Mouse (Mus musculus) neural tube, embryonic 15.5 days (tissue): ENCODE data around the gene Ltbp2. TPM values are rescaled to one million over a fixed set of nuclear protein-coding genes. Genes with fewer than 3 reads are reported as not detected.

ENCODE experiments used
- ATAC-seq: fragments of 200-750 bp; cut with Nextera tagmentation; 2 replicates; pipeline ENCODE4 v1.8.0; 2017; ENCODE audit warnings: mild to moderate bottlenecking, moderate TSS enrichment, moderate library complexity; ENCODE audit not compliant: low FRiP score
- H3K27ac ChIP-seq: fragments of 300-500 bp; sonication (generic); replicated peaks from 2 replicates; pipeline ENCODE4 v1.5.1; 2015; ENCODE audit warnings: mild to moderate bottlenecking, inconsistent platforms
- H3K27me3 ChIP-seq: fragments of 300-500 bp; sonication (generic); replicated peaks from 2 replicates; pipeline ENCODE4 v1.6.1; 2015; ENCODE audit warnings: inconsistent platforms
- H3K36me3 ChIP-seq: fragments of 300-500 bp; sonication (generic); 2 replicates; pipeline ENCODE4 v1.6.1; 2015; ENCODE audit warnings: inconsistent platforms
- H3K4me1 ChIP-seq: fragments of 300-500 bp; sonication (generic); 2 replicates; pipeline ENCODE4 v1.6.1; 2015; ENCODE audit warnings: inconsistent platforms
- H3K4me2 ChIP-seq: fragments of 300-500 bp; sonication (generic); 2 replicates; pipeline ENCODE4 v1.6.1; 2015; ENCODE audit warnings: inconsistent platforms, mild to moderate bottlenecking, moderate library complexity
- H3K4me3 ChIP-seq: fragments of 300-500 bp; sonication (generic); replicated peaks from 2 replicates; pipeline ENCODE4 v1.5.1; 2015; ENCODE audit warnings: mild to moderate bottlenecking, inconsistent platforms
- H3K9ac ChIP-seq: fragments of 300-500 bp; sonication (generic); replicated peaks from 2 replicates; pipeline ENCODE4 v1.6.1; 2015; ENCODE audit warnings: mild to moderate bottlenecking, inconsistent platforms
- H3K9me3 ChIP-seq: fragments of 300-500 bp; sonication (generic); replicated peaks from 2 replicates; pipeline ENCODE4 v1.6.1; 2016; ENCODE audit warnings: inconsistent platforms
- WGBS: fragments of 180-500 bp; shearing (Covaris S2); methylation state at CpG from one replicate; pipeline ENCODE4 v1.1.7; 2015; ENCODE audit warnings: mixed read lengths; 5-methylcytosine and 5-hydroxymethylcytosine counted together
- polyA plus RNA-seq: library from polyadenylated mRNA; unstranded; fragments of >200 nt; fragmentation: Nextera tagmentation; extraction: Ambion mirVana; gene quantifications from 2 replicates; pipeline ENCODE4 v1.2.1, GENCODE M21; 2015

Ltbp2 gene
- polyA plus RNA-seq, 1 experiment from 2014 or later: 0.22 TPM

GRCm38 (mm10) chr12:84811510-84811909, 64.8 kb downstream of the Ltbp2 start:
- no peak overlapping the region for H3K4me2 ChIP-seq
- H3K27ac ChIP-seq: no peak overlapping the region
- H3K9me3 ChIP-seq: no peaks in the 10 kb centered on the region
- H3K27me3 ChIP-seq: no peaks in the 10 kb centered on the region
- no peak for ATAC-seq
- no peaks in the 10 kb centered on the region for H3K36me3 ChIP-seq
- H3K9ac ChIP-seq: no peak overlapping the region
- H3K4me1 ChIP-seq: no peaks in the 10 kb centered on the region
- 55% methylated on average over 4 of the region's 4 CpGs for WGBS
- H3K4me3 ChIP-seq: no peak overlapping the region

- Histone ChIP-seq H3K4me3 (no peak overlapping the region), H3K36me3 (no peaks in the 10 kb centered on the region), H3K4me1 (no peaks in the 10 kb centered on the region), H3K9ac (no peak overlapping the region), H3K9me3 (no peaks in the 10 kb centered on the region), H3K4me2 (no peak overlapping the region), H3K27ac (no peak overlapping the region), H3K27me3 (no peaks in the 10 kb centered on the region)
- ATAC-seq: no peak
- WGBS: 62% methylated on average over 1 of the region's 1 CpGs
Measured at GRCm38 (mm10) chr12:84810810-84811209, 65.5 kb downstream of the Ltbp2 start.

- no peaks in the 10 kb centered on the region for H3K27me3 ChIP-seq
- H3K4me1 ChIP-seq: no peaks in the 10 kb centered on the region
- H3K36me3 ChIP-seq: no peaks in the 10 kb centered on the region
- no peak for ATAC-seq
- no peak overlapping the region for H3K4me2 ChIP-seq
- H3K27ac ChIP-seq: no peak overlapping the region
- no peaks in the 10 kb centered on the region for H3K9me3 ChIP-seq
- no peak overlapping the region for H3K9ac ChIP-seq
- no peak overlapping the region for H3K4me3 ChIP-seq
- 85% methylated on average over 6 of the region's 6 CpGs for WGBS
Measured at GRCm38 (mm10) chr12:84809033-84809432, 67.3 kb downstream of the Ltbp2 start.

- no peak for ATAC-seq
- WGBS: 79% methylated on average over 13 of the region's 13 CpGs
- H3K27me3 ChIP-seq: no peaks in the 10 kb centered on the region
Measured at GRCm38 (mm10) chr12:84807351-84807750, 69.0 kb downstream of the Ltbp2 start.

GRCm38 (mm10) chr12:84806726-84807125, 69.6 kb downstream of the Ltbp2 start:
- no peaks in the 10 kb centered on the region for H3K36me3 ChIP-seq

More at GRCm38 (mm10) chr12:84807351-84807750, 69.0 kb downstream of the Ltbp2 start:
- Histone ChIP-seq H3K4me2 (no peak overlapping the region), H3K4me1 (no peaks in the 10 kb centered on the region), H3K36me3 (no peaks in the 10 kb centered on the region), H3K27ac (no peak overlapping the region), H3K9ac (no peak overlapping the region), H3K9me3 (no peaks in the 10 kb centered on the region), H3K4me3 (no peak overlapping the region)

GRCm38 (mm10) chr12:84806010-84806409, 70.3 kb downstream of the Ltbp2 start:
- no peaks in the 10 kb centered on the region for H3K27me3 ChIP-seq
- no peaks in the 10 kb centered on the region for H3K9me3 ChIP-seq
- H3K36me3 ChIP-seq: no peaks in the 10 kb centered on the region
- H3K4me3 ChIP-seq: no peak overlapping the region
- 78% methylated on average over 1 of the region's 1 CpGs for WGBS
- no peaks in the 10 kb centered on the region for H3K4me1 ChIP-seq
- no peak for ATAC-seq
- no peak overlapping the region for H3K9ac ChIP-seq
- no peak overlapping the region for H3K4me2 ChIP-seq
- H3K27ac ChIP-seq: no peak overlapping the region

More at GRCm38 (mm10) chr12:84806726-84807125, 69.6 kb downstream of the Ltbp2 start:
- H3K9me3 ChIP-seq: no peaks in the 10 kb centered on the region
- no peak overlapping the region for H3K27ac ChIP-seq
- no peak overlapping the region for H3K9ac ChIP-seq
- no peak overlapping the region for H3K4me2 ChIP-seq
- H3K4me3 ChIP-seq: no peak overlapping the region
- ATAC-seq: no peak
- no peaks in the 10 kb centered on the region for H3K4me1 ChIP-seq
- WGBS: 61% methylated on average over 5 of the region's 5 CpGs
- H3K27me3 ChIP-seq: no peaks in the 10 kb centered on the region

- H3K4me3 ChIP-seq: no peak overlapping the region
- no peaks in the 10 kb centered on the region for H3K27me3 ChIP-seq
- H3K27ac ChIP-seq: no peak overlapping the region
- no peak for ATAC-seq
- H3K36me3 ChIP-seq: no peaks in the 10 kb centered on the region
- no peaks in the 10 kb centered on the region for H3K9me3 ChIP-seq
- H3K9ac ChIP-seq: no peak overlapping the region
- H3K4me1 ChIP-seq: no peaks in the 10 kb centered on the region
- no peak overlapping the region for H3K4me2 ChIP-seq
- 77% methylated on average over 9 of the region's 9 CpGs for WGBS
Measured at GRCm38 (mm10) chr12:84805228-84805842, 71.0 kb downstream of the Ltbp2 start.

GRCm38 (mm10) chr12:84802625-84803024, 73.7 kb downstream of the Ltbp2 start:
- H3K4me2 ChIP-seq: no peak overlapping the region
- no peaks in the 10 kb centered on the region for H3K27me3 ChIP-seq
- H3K9me3 ChIP-seq: no peaks in the 10 kb centered on the region
- H3K4me3 ChIP-seq: no peak overlapping the region
- H3K36me3 ChIP-seq: no peaks in the 10 kb centered on the region
- no peak overlapping the region for H3K9ac ChIP-seq
- WGBS: 96% methylated on average over 3 of the region's 3 CpGs
- ATAC-seq: no peak
- no peaks in the 10 kb centered on the region for H3K4me1 ChIP-seq
- H3K27ac ChIP-seq: no peak overlapping the region

- ATAC-seq: no peak
- H3K9ac ChIP-seq: no peak overlapping the region
- H3K27me3 ChIP-seq: no peaks in the 10 kb centered on the region
- no peak overlapping the region for H3K4me2 ChIP-seq
- no peaks in the 10 kb centered on the region for H3K4me1 ChIP-seq
- H3K4me3 ChIP-seq: no peak overlapping the region
- H3K36me3 ChIP-seq: no peaks in the 10 kb centered on the region
- H3K27ac ChIP-seq: no peak overlapping the region
- no peaks in the 10 kb centered on the region for H3K9me3 ChIP-seq
- 92% methylated on average over 13 of the region's 13 CpGs for WGBS
Measured at GRCm38 (mm10) chr12:84801532-84802110, 74.7 kb downstream of the Ltbp2 start.

- 61% methylated on average over 4 of the region's 4 CpGs for WGBS
- no peak overlapping the region for H3K27ac ChIP-seq
Measured at GRCm38 (mm10) chr12:84800419-84800818, 75.9 kb downstream of the Ltbp2 start.

GRCm38 (mm10) chr12:84799086-84799485, 77.2 kb downstream of the Ltbp2 start:
- no peak overlapping the region for H3K9ac ChIP-seq
- H3K27ac ChIP-seq: no peak overlapping the region
- no peak overlapping the region for H3K4me2 ChIP-seq
- no peaks in the 10 kb centered on the region for H3K36me3 ChIP-seq
- no peaks in the 10 kb centered on the region for H3K9me3 ChIP-seq
- no peak overlapping the region for H3K4me3 ChIP-seq
- no peak for ATAC-seq
- H3K4me1 ChIP-seq: no peaks in the 10 kb centered on the region
- 96% methylated on average over 13 of the region's 13 CpGs for WGBS
- no peaks in the 10 kb centered on the region for H3K27me3 ChIP-seq

More at GRCm38 (mm10) chr12:84800419-84800818, 75.9 kb downstream of the Ltbp2 start:
- Histone ChIP-seq H3K9me3 (no peaks in the 10 kb centered on the region), H3K4me2 (no peak overlapping the region), H3K27me3 (no peaks in the 10 kb centered on the region), H3K4me3 (no peak overlapping the region), H3K4me1 (no peaks in the 10 kb centered on the region), H3K36me3 (no peaks in the 10 kb centered on the region), H3K9ac (no peak overlapping the region)
- no peak for ATAC-seq

GRCm38 (mm10) chr12:84794647-84795046, 81.7 kb downstream of the Ltbp2 start:
- no peak overlapping the region for H3K4me3 ChIP-seq
- no peak overlapping the region for H3K9ac ChIP-seq
- H3K4me2 ChIP-seq: no peak overlapping the region
- no peaks in the 10 kb centered on the region for H3K36me3 ChIP-seq
- H3K27me3 ChIP-seq: no peaks in the 10 kb centered on the region
- 92% methylated on average over 8 of the region's 8 CpGs for WGBS
- H3K27ac ChIP-seq: no peak overlapping the region
- no peaks in the 10 kb centered on the region for H3K9me3 ChIP-seq
- no peak for ATAC-seq
- no peaks in the 10 kb centered on the region for H3K4me1 ChIP-seq
